Mouse (Mus musculus): ENCODE data around the gene C2cd4b. TPM values are rescaled to one million over a fixed set of nuclear protein-coding genes. Genes with fewer than 3 reads are reported as not detected.

The C2cd4b gene
- polyA plus RNA-seq, 1 experiment, result 25.6 TPM

DNA sequence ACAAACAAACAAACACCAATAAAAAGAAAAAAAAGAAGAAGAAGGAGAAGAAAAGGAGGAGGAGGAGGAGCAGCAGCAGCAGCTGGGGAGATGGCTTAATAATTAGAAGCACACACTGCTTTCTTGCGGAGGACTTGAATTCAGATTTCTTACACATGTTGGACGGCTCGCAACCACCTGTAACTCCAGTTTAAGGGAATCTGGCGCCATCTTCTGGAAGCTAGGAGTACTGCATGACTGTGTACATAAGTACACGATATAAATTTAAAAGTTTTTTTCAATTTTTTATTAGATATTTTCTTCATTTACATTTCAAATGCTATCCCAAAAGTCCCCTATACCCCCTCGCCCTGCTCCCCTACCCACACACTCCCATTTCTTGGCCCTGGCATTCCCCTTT, 43.0 kb downstream of the C2cd4b start:
- no peak overlapping the region for H3K4me3 ChIP-seq (ENCODE audit: control insufficient read depth, low read depth, low read length)
- H3K27ac ChIP-seq (ENCODE audit: control insufficient read depth, insufficient read depth, low read depth, low read length), result no peak overlapping the region
- H3K27me3 ChIP-seq (ENCODE audit: control insufficient read depth, insufficient read depth, low read length), result no peaks in the 10 kb centered on the region
- no peaks in the 10 kb centered on the region for H3K36me3 ChIP-seq (ENCODE audit: control insufficient read depth, insufficient read depth, low read length)
- peak; percentile 34; the same call in 1 of the 2 replicates for TF ChIP-seq CTCF (IDR thresholded peaks at IDR 0.05; ENCODE audit: control insufficient read depth, insufficient read depth, insufficient replicate concordance, low read depth, low read length)
- TF ChIP-seq POLR2A (IDR thresholded peaks at IDR 0.05; ENCODE audit: control insufficient read depth, low read depth, low read length), result no peak
- no peaks in the 10 kb centered on the region for H3K4me1 ChIP-seq (ENCODE audit: control insufficient read depth, insufficient read depth, low read length)

DNA sequence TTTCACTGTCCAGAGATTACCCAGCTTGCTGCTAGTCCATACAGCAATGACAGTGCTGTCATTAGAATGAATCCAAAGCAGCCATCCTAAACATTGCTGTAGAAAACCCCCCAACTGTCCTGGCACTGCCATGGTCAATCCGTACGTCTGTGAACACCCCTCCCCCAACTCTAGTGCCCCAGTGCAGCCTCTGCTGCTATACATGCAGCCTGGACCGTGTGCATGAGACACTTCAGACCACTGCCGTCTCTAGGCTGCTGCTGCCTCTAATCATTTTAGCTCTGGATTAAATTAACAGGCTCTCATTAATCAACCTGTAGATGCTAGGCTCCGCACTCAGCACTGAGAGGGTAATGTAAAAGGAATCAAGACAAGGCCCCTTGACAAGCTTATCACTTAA, 47.8 kb downstream of the C2cd4b start:
- Histone ChIP-seq H3K4me1 (ENCODE audit: control insufficient read depth, insufficient read depth, low read length) (no peaks in the 10 kb centered on the region), H3K4me3 (ENCODE audit: control insufficient read depth, low read depth, low read length) (peak overlapping the region; percentile 70), H3K27me3 (ENCODE audit: control insufficient read depth, insufficient read depth, low read length) (no peaks in the 10 kb centered on the region), H3K36me3 (ENCODE audit: control insufficient read depth, insufficient read depth, low read length) (no peaks in the 10 kb centered on the region), H3K27ac (ENCODE audit: control insufficient read depth, insufficient read depth, low read depth, low read length) (no peak overlapping the region)
- no peak for TF ChIP-seq CTCF (IDR thresholded peaks at IDR 0.05; ENCODE audit: control insufficient read depth, insufficient read depth, insufficient replicate concordance, low read depth, low read length)

DNA sequence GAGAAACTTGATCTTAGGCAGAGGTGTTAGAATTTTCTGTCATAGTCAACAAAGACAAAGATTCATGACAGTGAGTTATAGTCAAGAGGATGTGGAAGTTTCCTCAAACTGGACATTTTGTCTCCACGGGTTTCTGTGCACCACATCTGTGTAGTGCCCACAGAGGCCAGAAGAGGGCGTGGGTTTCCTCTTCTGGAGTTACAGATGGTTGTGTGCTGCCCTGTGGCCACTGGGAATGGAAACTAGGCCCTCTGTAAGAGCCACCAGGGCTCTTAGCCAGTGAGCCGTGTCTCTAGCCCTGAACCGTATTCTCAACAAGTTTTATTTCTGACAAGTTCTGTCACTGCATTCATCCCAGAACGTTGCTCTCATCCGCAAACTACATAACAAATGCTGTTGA, 51.3 kb downstream of the C2cd4b start:
- no peaks in the 10 kb centered on the region for H3K27me3 ChIP-seq (ENCODE audit: control insufficient read depth, insufficient read depth, low read length)
- no peak overlapping the region for H3K4me3 ChIP-seq (ENCODE audit: control insufficient read depth, low read depth, low read length)
- no peak overlapping the region for H3K27ac ChIP-seq (ENCODE audit: control insufficient read depth, insufficient read depth, low read depth, low read length)
- no peaks in the 10 kb centered on the region for H3K36me3 ChIP-seq (ENCODE audit: control insufficient read depth, insufficient read depth, low read length)
- peaks cover 4% of the 10 kb centered on the region; the same call in 1 of the 2 replicates for H3K4me1 ChIP-seq (ENCODE audit: control insufficient read depth, insufficient read depth, low read length)
- TF ChIP-seq POLR2A (IDR thresholded peaks at IDR 0.05; ENCODE audit: control insufficient read depth, low read depth, low read length) (no peak), CTCF (IDR thresholded peaks at IDR 0.05; ENCODE audit: control insufficient read depth, insufficient read depth, insufficient replicate concordance, low read depth, low read length) (peak; percentile 8; the same call in 1 of the 2 replicates)

Other genes with a start within 250 kb of the C2cd4b start
- 89.6 and 108 TPM in 2 replicates for gene Tln2, start 199.7 kb upstream of the C2cd4b start, polyA plus RNA-seq (2012; rRNA removed)
- 0.10 and 0.30 TPM in 2 replicates for gene C2cd4a, start 72.9 kb downstream of the C2cd4b start, polyA plus RNA-seq (2012; rRNA removed)
- gene Vps13c, start 81.0 kb downstream of the C2cd4b start, polyA plus RNA-seq (2012; rRNA removed), result 2.9 and 3.2 TPM in 2 replicates

All from testis, adult 2 months (tissue).